Mouse (Mus musculus): ENCODE results near the gene Gm21833. TPM values are rescaled to one million over a fixed set of nuclear protein-coding genes. Genes with fewer than 3 reads are reported as not detected.
"Not testable (repeated sequence)": the region's sequence is repeated elsewhere in the genome, so short reads cannot be mapped to it uniquely, and the experiment has no call there.

Gene Gm21833
- polyA plus RNA-seq (2015; fragmentation: Nextera tagmentation; extraction: Ambion mirVana): not detected in 2 replicates

GRCm38 (mm10) chr16:82828082-82828481 is at the start of gene Gm21833:
Gene Gm21833, plus strand, starts transcription at chr16:82828382.
- not testable (repeated sequence) for H3K27ac ChIP-seq; H3K9me3 ChIP-seq (replicated peaks); H3K4me3 ChIP-seq (replicated peaks); H3K4me1 ChIP-seq (replicated peaks); H3K4me2 ChIP-seq; H3K27me3 ChIP-seq; DNase-seq; H3K9ac ChIP-seq; H3K36me3 ChIP-seq; ATAC-seq (ENCODE audit: low read depth)
- WGBS (ENCODE audit: insufficient replicate concordance): 45% methylated on average over 2 of the region's 2 CpGs

GRCm38 (mm10) chr16:82789521-82789920 is 38.7 kb upstream of the Gm21833 start:
- no peak overlapping the region for H3K9ac ChIP-seq
- ATAC-seq (ENCODE audit: low read depth) (no peak), DNase-seq (no peak)

GRCm38 (mm10) chr16:82796489-82796888 is 31.7 kb upstream of the Gm21833 start:
- Histone ChIP-seq H3K27me3 (no peaks in the 10 kb centered on the region), H3K9ac (no peak overlapping the region), H3K4me1 (replicated peaks) (no peaks in the 10 kb centered on the region), H3K4me2 (no peak overlapping the region), H3K36me3 (no peaks in the 10 kb centered on the region), H3K27ac (no peak overlapping the region), H3K4me3 (replicated peaks) (no peak overlapping the region), H3K9me3 (replicated peaks) (no peaks in the 10 kb centered on the region)
- WGBS (ENCODE audit: insufficient replicate concordance): 55% methylated on average over 4 of the region's 4 CpGs
- no peak for ATAC-seq (ENCODE audit: low read depth)
- DNase-seq: no peak

More at GRCm38 (mm10) chr16:82789521-82789920, 38.7 kb upstream of the Gm21833 start:
- Histone ChIP-seq H3K9me3 (replicated peaks) (no peaks in the 10 kb centered on the region), H3K4me2 (no peak overlapping the region), H3K4me1 (replicated peaks) (no peaks in the 10 kb centered on the region), H3K27ac (no peak overlapping the region), H3K36me3 (no peaks in the 10 kb centered on the region), H3K27me3 (no peaks in the 10 kb centered on the region), H3K4me3 (replicated peaks) (no peak overlapping the region)

- ATAC-seq (ENCODE audit: low read depth) (no peak), DNase-seq (no peak)
- H3K9ac ChIP-seq: no peak overlapping the region
- no peak overlapping the region for H3K4me3 ChIP-seq (replicated peaks)
- no peaks in the 10 kb centered on the region for H3K9me3 ChIP-seq (replicated peaks)
- no peak overlapping the region for H3K4me2 ChIP-seq
- H3K27ac ChIP-seq: no peak overlapping the region
- no peaks in the 10 kb centered on the region for H3K4me1 ChIP-seq (replicated peaks)
- H3K27me3 ChIP-seq: no peaks in the 10 kb centered on the region
- H3K36me3 ChIP-seq: no peaks in the 10 kb centered on the region
Observed at GRCm38 (mm10) chr16:82815255-82815654, 12.9 kb upstream of the Gm21833 start.

- no peak overlapping the region for H3K27ac ChIP-seq
- no peak for DNase-seq
- H3K9me3 ChIP-seq (replicated peaks): no peaks in the 10 kb centered on the region
- ATAC-seq (ENCODE audit: low read depth): no peak
- H3K27me3 ChIP-seq: no peaks in the 10 kb centered on the region
- H3K36me3 ChIP-seq: no peaks in the 10 kb centered on the region
- no peak overlapping the region for H3K4me3 ChIP-seq (replicated peaks)
- 51% methylated on average over 2 of the region's 2 CpGs for WGBS (ENCODE audit: insufficient replicate concordance)
- H3K9ac ChIP-seq: no peak overlapping the region
- no peaks in the 10 kb centered on the region for H3K4me1 ChIP-seq (replicated peaks)
- H3K4me2 ChIP-seq: no peak overlapping the region
Observed at GRCm38 (mm10) chr16:82816615-82817014, 11.6 kb upstream of the Gm21833 start.

GRCm38 (mm10) chr16:82855752-82856151 is 27.6 kb downstream of the Gm21833 start:
- DNase-seq: no peak
- ATAC-seq (ENCODE audit: low read depth): no peak
- WGBS (ENCODE audit: insufficient replicate concordance): 65% methylated on average over 2 of the region's 2 CpGs

GRCm38 (mm10) chr16:82864590-82864989 is 36.4 kb downstream of the Gm21833 start:
- no peaks in the 10 kb centered on the region for H3K27me3 ChIP-seq
- H3K4me3 ChIP-seq (replicated peaks): no peak overlapping the region
- no peak overlapping the region for H3K9ac ChIP-seq
- no peak overlapping the region for H3K27ac ChIP-seq
- H3K4me2 ChIP-seq: no peak overlapping the region
- DNase-seq: no peak
- H3K36me3 ChIP-seq: no peaks in the 10 kb centered on the region
- no peak for ATAC-seq (ENCODE audit: low read depth)
- 74% methylated on average over 7 of the region's 7 CpGs for WGBS (ENCODE audit: insufficient replicate concordance)
- no peaks in the 10 kb centered on the region for H3K4me1 ChIP-seq (replicated peaks)
- no peaks in the 10 kb centered on the region for H3K9me3 ChIP-seq (replicated peaks)

More at GRCm38 (mm10) chr16:82855752-82856151, 27.6 kb downstream of the Gm21833 start:
- Histone ChIP-seq H3K4me2 (no peak overlapping the region), H3K27me3 (no peaks in the 10 kb centered on the region), H3K4me3 (replicated peaks) (no peak overlapping the region), H3K9me3 (replicated peaks) (no peaks in the 10 kb centered on the region), H3K4me1 (replicated peaks) (no peaks in the 10 kb centered on the region), H3K27ac (no peak overlapping the region), H3K36me3 (no peaks in the 10 kb centered on the region), H3K9ac (no peak overlapping the region)
